Mouse (Mus musculus) ES-Bruce4 (cell line): ENCODE results near the gene Camta1.

Source experiments
- CTCF ChIP-seq: IDR thresholded peaks from one replicate; pipeline ENCODE4 v1.8.1; 2011; ENCODE audit warnings: low read depth, low read length
- EP300 ChIP-seq: IDR thresholded peaks from 2 replicates; pipeline ENCODE4 v1.6.1; 2011; ENCODE audit warnings: low read depth, low read length; ENCODE audit not compliant: insufficient read depth
- POLR2A ChIP-seq: IDR thresholded peaks from one replicate; pipeline ENCODE4 v1.8.1; 2011; ENCODE audit warnings: low read length; ENCODE audit not compliant: insufficient read depth

GRCm38 (mm10) chr4:151344811-151345210 lies 516.9 kb downstream of the Camta1 start:
- TF ChIP-seq CTCF (no peak), POLR2A (no peak), EP300 (no peak)
